Mouse (Mus musculus) cerebellum, postnatal 4 days (tissue): ENCODE results near the gene Adgrl3.

Experiments
- DNase-seq, 2 experiments: peaks; one replicate each; pipeline ENCODE4 v3.0.0; 2022; ENCODE audit warnings: low spot score in 2 of 2, mixed read lengths in 1 of 2

Gene Adgrl3

GRCm38 (mm10) chr5:81832679-81833078 lies 812.7 kb downstream of the Adgrl3 start:
- DNase-seq: no peak

- DNase-seq: no peak
Observed at GRCm38 (mm10) chr5:81837860-81838259, 817.9 kb downstream of the Adgrl3 start.

DNA sequence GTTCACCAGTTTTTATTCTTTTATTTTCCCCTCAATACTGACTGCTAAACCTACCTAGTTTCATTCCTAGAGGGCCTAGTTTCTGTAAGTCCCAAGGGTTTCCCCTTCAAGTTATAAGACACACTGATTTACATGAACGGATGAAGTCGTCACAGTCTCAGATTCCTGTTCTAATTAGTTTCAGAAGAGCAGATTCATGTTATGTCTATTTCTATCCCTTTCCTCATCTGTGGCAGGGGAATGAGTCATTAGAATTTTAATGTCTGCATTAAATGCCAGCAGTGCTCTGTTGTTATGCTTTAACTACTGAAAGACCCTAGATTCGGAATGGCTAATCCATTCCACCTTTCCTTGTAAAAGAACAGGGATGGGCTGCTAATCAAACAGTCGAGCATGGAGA lies 823.9 kb downstream of the Adgrl3 start:
- DNase-seq: no peak

DNA sequence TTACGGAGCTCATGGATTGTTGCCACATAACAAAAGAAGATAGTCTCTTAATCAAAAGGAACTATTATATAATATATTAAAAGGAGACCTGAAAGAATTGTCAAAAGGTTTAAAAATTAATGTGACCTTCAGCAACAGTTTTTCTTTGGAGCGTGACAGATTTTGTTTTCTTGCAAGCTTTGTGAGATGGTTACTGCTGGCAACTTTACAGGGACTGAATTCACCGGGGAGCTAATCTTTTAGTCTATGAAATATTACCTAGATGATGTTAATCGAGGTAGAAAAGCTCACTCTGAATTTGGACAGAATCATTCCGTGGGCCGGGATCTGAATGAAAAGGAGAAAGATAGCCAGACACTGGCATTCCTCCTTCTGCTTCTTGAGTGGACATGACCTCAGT lies 850.4 kb downstream of the Adgrl3 start:
- no peak for DNase-seq
